Mouse (Mus musculus) forebrain, embryonic 12.5 days (tissue): ENCODE data around the gene Ppp1r27. TPM values are rescaled to one million over a fixed set of nuclear protein-coding genes. Genes with fewer than 3 reads are reported as not detected.
"Not testable (repeated sequence)": the region's sequence is repeated elsewhere in the genome, so short reads cannot be mapped to it uniquely, and the experiment has no call there.

Source experiments
- ATAC-seq: fragments of 200-750 bp; cut with Nextera tagmentation; 2 replicates; pipeline ENCODE4 v1.8.0; 2017; ENCODE audit warnings: moderate TSS enrichment; ENCODE audit not compliant: low FRiP score
- H3K27ac ChIP-seq: fragments of 300-500 bp; sonication (generic); 2 replicates; pipeline ENCODE4 v1.5.1; 2016; ENCODE audit warnings: mild to moderate bottlenecking
- H3K27me3 ChIP-seq: fragments of 300-500 bp; sonication (generic); 2 replicates; pipeline ENCODE4 v1.6.1; 2016; ENCODE audit warnings: mild to moderate bottlenecking
- H3K36me3 ChIP-seq: fragments of 300-500 bp; sonication (generic); replicated peaks from 2 replicates; pipeline ENCODE4 v1.6.1; 2016; ENCODE audit warnings: mild to moderate bottlenecking
- H3K4me1 ChIP-seq: fragments of 300-500 bp; sonication (generic); 2 replicates; pipeline ENCODE4 v1.6.1; 2016
- H3K4me2 ChIP-seq: fragments of 300-500 bp; sonication (generic); 2 replicates; pipeline ENCODE4 v1.6.1; 2016; ENCODE audit warnings: mild to moderate bottlenecking, moderate library complexity
- H3K4me3 ChIP-seq: fragments of 300-500 bp; sonication (generic); replicated peaks from 2 replicates; pipeline ENCODE4 v1.5.1; 2016; ENCODE audit warnings: mild to moderate bottlenecking
- H3K9ac ChIP-seq: fragments of 300-500 bp; sonication (generic); 2 replicates; pipeline ENCODE4 v1.6.1; 2016; ENCODE audit warnings: mild to moderate bottlenecking
- H3K9me3 ChIP-seq: fragments of 300-500 bp; sonication (generic); 2 replicates; pipeline ENCODE4 v1.6.1; 2016
- WGBS: fragments of 180-500 bp; shearing (Covaris S2); methylation state at CpG from one replicate; pipeline ENCODE4 v1.1.7; 2016; 5-methylcytosine and 5-hydroxymethylcytosine counted together
- polyA plus RNA-seq: library from polyadenylated mRNA; unstranded; fragments of >200 nt; fragmentation: Nextera tagmentation; extraction: Ambion mirVana; gene quantifications from 2 replicates; pipeline ENCODE4 v1.2.1, GENCODE M21; 2016

Ppp1r27 gene
- polyA plus RNA-seq, 1 experiment from 2014 or later = not detected

DNA sequence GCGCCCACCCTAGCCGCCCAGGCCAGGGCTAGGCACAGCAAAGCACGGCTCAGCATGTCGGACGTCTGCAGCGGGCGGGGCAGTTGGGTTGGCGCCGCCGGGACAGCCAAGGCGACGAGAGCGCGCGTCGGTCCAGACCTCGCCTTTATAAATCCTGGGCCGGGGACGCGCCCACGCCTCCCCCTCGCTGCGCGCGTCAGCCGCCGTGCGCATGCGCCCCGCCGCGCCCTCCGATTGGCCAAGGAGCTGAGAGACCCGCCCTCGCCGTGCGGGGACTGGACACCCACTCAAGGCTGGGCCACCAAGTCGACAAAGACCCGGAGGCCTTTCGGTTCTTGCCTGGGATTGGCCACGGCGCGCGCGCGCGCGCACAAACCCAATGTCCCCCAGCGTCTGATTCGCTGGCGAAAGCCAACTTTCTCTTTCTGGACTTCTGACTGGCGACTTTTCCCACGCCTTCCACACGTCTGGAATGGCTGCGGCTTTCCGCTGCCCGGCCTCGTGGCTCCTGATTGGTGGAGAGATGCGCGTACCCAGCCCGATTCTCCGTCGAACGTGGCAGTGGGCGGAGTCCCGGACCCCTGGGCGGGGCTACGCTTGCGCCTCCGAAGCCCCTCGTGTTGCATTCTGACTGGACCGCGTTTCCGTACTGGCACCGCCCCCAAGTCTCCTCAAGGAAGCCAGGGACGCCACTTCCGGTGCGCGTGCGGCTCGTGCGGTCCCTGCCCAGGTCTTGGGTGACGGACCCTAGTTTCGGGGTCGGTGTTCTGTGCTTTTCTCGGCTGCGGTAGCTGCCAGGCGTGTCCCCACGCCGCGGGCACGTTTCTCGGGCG is 22.0 kb upstream of the Ppp1r27 start, which contains the start of gene P4hb:
P4hb (minus strand) TSS at position 502 of the 833 bp plus-strand sequence.
- H3K4me3 ChIP-seq = peak within 1 kb of the TSS; percentile 97
- WGBS = under 1% methylated on average over 94 of the region's 94 CpGs
- peak; percentile 97 for ATAC-seq
- H3K4me1 ChIP-seq = peaks cover 26% of the 10 kb centered on the region
- H3K9ac ChIP-seq = peak within 1 kb of the TSS; percentile 97
- H3K4me2 ChIP-seq = peak within 1 kb of the TSS; percentile 92
- peak within 1 kb of the TSS; percentile 92 for H3K27ac ChIP-seq
- peaks cover 44% of the 10 kb centered on the region for H3K36me3 ChIP-seq
- no peaks in the 10 kb centered on the region for H3K9me3 ChIP-seq
- no peaks in the 10 kb centered on the region for H3K27me3 ChIP-seq

DNA sequence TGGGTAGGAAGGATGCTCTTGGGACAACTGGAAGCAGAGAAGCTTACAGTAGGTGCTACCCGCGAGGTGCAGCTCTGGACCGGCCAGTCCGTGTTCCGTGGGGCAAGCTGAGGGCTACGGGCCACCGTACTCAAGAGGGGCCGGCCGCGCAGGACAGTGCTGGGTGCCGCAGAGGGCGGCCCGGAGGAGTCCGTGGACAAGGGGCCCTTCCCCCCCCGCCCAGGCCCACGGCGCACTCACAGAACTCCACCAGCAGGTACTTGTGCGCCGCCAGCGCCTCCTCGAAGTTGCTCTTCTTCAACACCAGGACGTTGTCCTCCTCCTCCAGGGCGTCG is 21.5 kb upstream of the Ppp1r27 start:
- H3K4me3 ChIP-seq = peak overlapping the region; percentile 97

DNA sequence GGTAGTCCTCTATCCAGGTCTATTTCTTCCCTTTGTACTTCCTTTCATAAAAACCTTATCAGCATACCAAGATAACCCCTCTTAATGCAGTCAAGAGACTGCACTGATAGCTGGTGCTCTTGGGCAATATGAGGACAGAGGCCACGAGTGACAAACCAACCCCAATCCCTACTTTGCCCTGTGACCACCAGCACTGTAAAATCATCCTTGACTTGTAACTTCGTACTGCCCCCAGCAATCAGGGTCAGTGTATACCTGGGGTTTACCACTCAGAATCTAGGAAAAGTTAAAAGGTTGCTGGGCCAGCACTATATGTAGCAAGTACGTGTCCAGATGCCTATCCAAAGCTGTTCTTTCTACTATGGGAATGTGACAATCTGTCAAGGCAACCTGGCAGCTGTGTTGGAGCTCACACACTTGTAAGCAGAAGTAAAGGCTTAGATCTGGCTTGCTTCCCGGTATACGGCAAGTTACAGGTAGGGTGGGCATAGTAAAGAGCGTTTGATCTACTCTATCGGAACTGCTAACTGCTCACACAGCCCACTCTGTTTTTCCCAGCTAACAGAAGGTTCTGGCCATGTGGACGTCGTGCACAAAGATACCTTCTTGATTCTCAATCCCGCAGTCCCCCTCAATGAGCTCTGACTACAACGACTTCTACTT is 21.0 kb upstream of the Ppp1r27 start:
- WGBS = 16% methylated on average over 11 of the region's 11 CpGs
- H3K9ac ChIP-seq = peak overlapping the region; percentile 97
- no peaks in the 10 kb centered on the region for H3K9me3 ChIP-seq
- no peaks in the 10 kb centered on the region for H3K27me3 ChIP-seq
- ATAC-seq = no peak
- peak overlapping the region; percentile 92 for H3K27ac ChIP-seq
- peaks cover 26% of the 10 kb centered on the region for H3K4me1 ChIP-seq
- peak overlapping the region; percentile 97 for H3K4me3 ChIP-seq
- peak overlapping the region; percentile 92 for H3K4me2 ChIP-seq
- H3K36me3 ChIP-seq = peaks cover 44% of the 10 kb centered on the region

More for the DNA sequence above, 21.5 kb upstream of the Ppp1r27 start:
- peak overlapping the region; percentile 92 for H3K27ac ChIP-seq
- peaks cover 26% of the 10 kb centered on the region for H3K4me1 ChIP-seq
- no peaks in the 10 kb centered on the region for H3K9me3 ChIP-seq
- peaks cover 44% of the 10 kb centered on the region for H3K36me3 ChIP-seq
- WGBS = 0% methylated on average over 21 of the region's 24 CpGs
- peak overlapping the region; percentile 97 for H3K9ac ChIP-seq
- peak overlapping the region; percentile 92 for H3K4me2 ChIP-seq
- H3K27me3 ChIP-seq = no peaks in the 10 kb centered on the region
- peak; percentile 36 for ATAC-seq

DNA sequence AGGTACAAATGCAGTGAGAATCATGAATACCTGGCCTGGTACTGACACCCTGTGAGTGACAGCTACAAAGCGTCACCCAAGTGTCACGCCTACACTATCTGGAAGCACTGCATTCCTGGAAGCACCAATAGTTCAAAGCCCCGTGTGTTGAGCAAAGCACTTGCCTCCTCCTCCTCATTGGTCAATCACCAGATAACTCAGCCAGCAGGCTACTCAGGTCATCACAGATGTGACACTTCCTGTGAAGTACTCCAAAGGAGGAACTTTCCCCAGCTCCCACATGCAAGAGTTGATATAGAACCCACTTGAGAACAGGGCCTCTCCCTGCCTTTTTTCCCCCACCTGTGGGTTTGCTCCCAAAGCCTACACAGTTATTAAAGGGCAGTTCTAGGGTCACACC is 20.2 kb upstream of the Ppp1r27 start:
- Histone ChIP-seq H3K9me3 (no peaks in the 10 kb centered on the region), H3K4me1 (peaks cover 26% of the 10 kb centered on the region), H3K4me2 (peak overlapping the region; percentile 92), H3K4me3 (peak overlapping the region; percentile 97; the same call in 1 of the 2 replicates), H3K36me3 (peaks cover 49% of the 10 kb centered on the region), H3K27ac (no peak overlapping the region), H3K27me3 (no peaks in the 10 kb centered on the region), H3K9ac (peak overlapping the region; percentile 97)
- no peak for ATAC-seq
- WGBS = 91% methylated on average over 3 of the region's 3 CpGs

DNA sequence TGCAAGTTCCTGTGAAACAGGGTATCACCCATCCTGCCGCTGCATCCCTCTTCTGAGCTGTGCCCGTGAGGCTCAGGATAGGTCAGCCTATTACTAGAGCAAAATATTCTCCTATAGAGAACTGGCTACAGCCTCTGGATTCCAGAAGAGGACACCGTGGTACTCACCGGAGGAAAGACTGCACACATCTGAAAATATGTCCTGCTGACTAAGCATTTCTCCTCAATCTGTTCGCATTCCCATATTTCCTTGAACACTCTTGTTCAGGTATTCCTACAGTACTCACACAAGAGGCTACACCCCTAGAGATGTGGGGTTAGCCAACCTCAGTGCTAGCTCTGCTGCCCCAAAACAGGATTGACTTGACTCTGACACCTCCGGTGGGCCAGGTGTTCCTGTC is 17.4 kb upstream of the Ppp1r27 start:
- peaks cover 75% of the 10 kb centered on the region for H3K36me3 ChIP-seq
- 91% methylated on average over 6 of the region's 6 CpGs for WGBS

DNA sequence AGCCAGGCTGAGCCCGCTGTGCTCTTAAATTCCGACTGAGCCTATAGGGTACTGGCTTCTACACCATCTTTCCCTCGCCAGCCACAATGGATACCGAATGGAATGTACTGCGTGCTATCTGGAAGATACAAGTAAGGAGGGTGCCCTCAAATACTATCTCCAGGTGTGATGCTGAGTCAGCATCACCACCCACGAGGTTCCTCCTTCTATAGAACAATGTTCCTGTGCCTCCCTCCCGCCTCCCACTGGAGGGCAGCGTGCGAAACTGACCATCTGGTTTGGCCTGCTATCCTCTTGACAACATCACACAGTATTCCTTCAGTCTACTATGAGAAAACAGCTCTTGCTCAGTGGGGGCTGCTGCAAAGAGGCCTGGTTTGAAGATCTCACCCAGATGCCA is 14.2 kb upstream of the Ppp1r27 start:
- 90% methylated on average over 9 of the region's 9 CpGs for WGBS
- Histone ChIP-seq H3K36me3 (peaks cover 94% of the 10 kb centered on the region), H3K9me3 (no peaks in the 10 kb centered on the region)

More for the DNA sequence above, 17.4 kb upstream of the Ppp1r27 start:
- Histone ChIP-seq H3K4me2 (no peak overlapping the region), H3K9me3 (no peaks in the 10 kb centered on the region), H3K4me1 (peaks cover 14% of the 10 kb centered on the region), H3K4me3 (no peak overlapping the region), H3K9ac (no peak overlapping the region; the same call in 1 of the 2 replicates), H3K27me3 (no peaks in the 10 kb centered on the region), H3K27ac (no peak overlapping the region)
- ATAC-seq = no peak

DNA sequence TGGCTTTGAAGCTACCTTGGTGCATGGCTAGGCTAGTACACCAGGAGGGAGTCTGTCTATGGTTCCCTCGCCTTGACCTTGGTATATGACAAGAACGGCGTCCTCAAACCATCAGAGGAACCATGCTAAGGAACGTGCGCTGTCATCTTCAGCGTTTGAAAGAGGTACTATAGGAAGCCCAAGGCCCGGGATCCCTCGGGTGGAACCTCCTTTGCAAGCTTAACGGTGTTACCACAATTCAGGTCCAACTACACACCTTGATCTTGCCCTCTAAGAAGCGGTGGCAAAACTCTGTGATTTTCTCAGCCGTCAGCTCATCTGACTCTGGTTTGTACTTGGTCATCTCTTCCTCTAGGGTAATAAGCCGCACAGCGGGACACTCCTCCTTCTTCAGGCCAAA is 12.0 kb upstream of the Ppp1r27 start:
- Histone ChIP-seq H3K9me3 (no peaks in the 10 kb centered on the region), H3K36me3 (peaks cover 91% of the 10 kb centered on the region), H3K4me3 (no peak overlapping the region), H3K27me3 (no peaks in the 10 kb centered on the region), H3K4me1 (no peaks in the 10 kb centered on the region), H3K9ac (no peak overlapping the region), H3K4me2 (no peak overlapping the region), H3K27ac (no peak overlapping the region)
- no peak for ATAC-seq
- 95% methylated on average over 13 of the region's 13 CpGs for WGBS

More for the DNA sequence above, 14.2 kb upstream of the Ppp1r27 start:
- Histone ChIP-seq H3K27me3 (no peaks in the 10 kb centered on the region), H3K4me1 (no peaks in the 10 kb centered on the region), H3K4me2 (no peak overlapping the region), H3K9ac (no peak overlapping the region), H3K4me3 (no peak overlapping the region), H3K27ac (no peak overlapping the region)
- ATAC-seq = no peak

DNA sequence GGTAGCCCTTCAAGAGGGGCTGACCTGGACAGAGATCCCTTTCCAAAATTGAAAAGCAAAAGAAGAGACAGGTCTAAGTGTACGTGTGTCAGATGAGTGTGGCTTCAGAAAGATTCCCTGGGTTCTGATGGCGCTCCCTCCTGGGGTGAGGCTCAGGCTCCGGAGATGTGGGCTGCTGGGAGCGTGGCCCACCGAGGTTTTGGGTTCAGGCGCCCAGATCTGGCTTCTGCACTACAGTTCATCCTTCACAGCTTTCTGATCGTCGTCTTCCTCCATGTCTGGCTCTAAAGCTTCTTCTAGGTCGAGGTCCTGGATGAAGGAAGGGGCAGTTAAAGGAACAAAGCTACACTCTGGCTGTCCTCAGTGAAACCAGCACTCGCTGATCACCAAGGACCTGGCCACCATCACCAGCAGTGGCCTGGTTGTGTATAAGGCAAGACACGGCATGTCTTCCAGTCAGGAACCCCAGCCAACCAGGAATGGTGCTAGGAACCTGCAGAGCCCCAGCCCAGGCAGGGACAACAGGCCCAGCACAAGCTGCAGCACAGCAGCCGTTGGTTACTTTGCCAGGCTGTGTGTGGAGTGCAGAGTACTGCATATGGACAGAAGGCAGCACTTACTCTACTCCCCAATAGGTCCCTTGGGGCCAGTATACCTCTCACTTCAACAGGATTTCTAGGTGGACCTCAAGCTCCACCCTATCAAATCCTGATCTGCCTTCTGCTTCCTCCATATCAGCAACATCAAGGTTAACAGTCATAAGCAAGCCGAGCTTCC is 10.2 kb upstream of the Ppp1r27 start:
- 95% methylated on average over 13 of the region's 13 CpGs for WGBS
- no peak for ATAC-seq
- peaks cover 73% of the 10 kb centered on the region for H3K36me3 ChIP-seq
- H3K4me2 ChIP-seq = no peak overlapping the region
- no peak overlapping the region for H3K4me3 ChIP-seq
- no peaks in the 10 kb centered on the region for H3K4me1 ChIP-seq
- no peak overlapping the region for H3K9ac ChIP-seq
- no peak overlapping the region for H3K27ac ChIP-seq
- no peaks in the 10 kb centered on the region for H3K27me3 ChIP-seq
- peaks cover 4% of the 10 kb centered on the region; the same call in 1 of the 2 replicates for H3K9me3 ChIP-seq

DNA sequence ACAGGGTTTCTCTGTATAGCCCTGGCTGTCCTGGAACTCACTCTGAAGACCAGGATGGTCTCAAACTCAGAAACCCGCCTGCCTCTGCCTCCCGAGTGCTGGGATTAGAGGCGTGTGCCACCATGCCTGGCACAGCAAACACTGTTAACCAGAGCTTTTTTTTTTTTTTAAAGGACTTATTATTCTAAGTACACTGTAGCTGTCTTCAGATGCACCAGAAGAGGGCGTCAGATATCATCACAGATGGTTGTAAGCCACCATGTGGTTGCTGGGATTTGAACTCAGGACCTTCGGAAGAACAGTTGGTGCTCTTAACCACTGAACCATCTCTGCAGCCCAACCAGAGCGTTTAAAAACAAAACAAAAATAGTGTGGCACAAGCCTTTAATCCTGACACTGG is 7.9 kb upstream of the Ppp1r27 start:
- H3K4me3 ChIP-seq, ATAC-seq, H3K9me3 ChIP-seq, H3K4me1 ChIP-seq, H3K27me3 ChIP-seq, H3K27ac ChIP-seq, H3K9ac ChIP-seq, H3K4me2 ChIP-seq: not testable (repeated sequence)
- H3K36me3 ChIP-seq = peaks cover 51% of the 10 kb centered on the region
- WGBS = 89% methylated on average over 6 of the region's 6 CpGs

DNA sequence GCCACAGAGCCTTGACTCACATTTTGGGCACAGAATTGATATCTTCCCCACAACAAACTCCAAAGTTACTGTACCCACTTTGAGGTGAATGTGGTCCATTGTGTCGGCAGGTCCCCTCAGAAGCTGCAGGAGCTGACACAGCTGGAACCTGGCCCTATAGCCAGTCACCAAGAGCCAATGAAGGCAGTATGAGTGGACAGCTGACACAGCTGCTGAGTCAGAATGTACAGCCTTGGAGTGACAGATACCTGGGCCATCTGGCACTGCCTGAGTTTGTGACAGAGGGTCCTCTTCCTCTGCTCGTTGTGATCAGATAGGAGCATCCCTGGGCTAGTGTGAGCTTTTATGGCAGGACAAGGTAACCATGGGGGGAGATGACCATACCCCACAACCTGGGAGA is 4.3 kb upstream of the Ppp1r27 start:
- Histone ChIP-seq H3K4me2 (no peak overlapping the region), H3K27ac (no peak overlapping the region), H3K9ac (no peak overlapping the region), H3K4me3 (no peak overlapping the region), H3K4me1 (peaks cover 3% of the 10 kb centered on the region), H3K27me3 (no peaks in the 10 kb centered on the region), H3K36me3 (peaks cover 15% of the 10 kb centered on the region), H3K9me3 (peaks cover 4% of the 10 kb centered on the region; the same call in 1 of the 2 replicates)
- no peak for ATAC-seq
- WGBS = 71% methylated on average over 2 of the region's 2 CpGs

DNA sequence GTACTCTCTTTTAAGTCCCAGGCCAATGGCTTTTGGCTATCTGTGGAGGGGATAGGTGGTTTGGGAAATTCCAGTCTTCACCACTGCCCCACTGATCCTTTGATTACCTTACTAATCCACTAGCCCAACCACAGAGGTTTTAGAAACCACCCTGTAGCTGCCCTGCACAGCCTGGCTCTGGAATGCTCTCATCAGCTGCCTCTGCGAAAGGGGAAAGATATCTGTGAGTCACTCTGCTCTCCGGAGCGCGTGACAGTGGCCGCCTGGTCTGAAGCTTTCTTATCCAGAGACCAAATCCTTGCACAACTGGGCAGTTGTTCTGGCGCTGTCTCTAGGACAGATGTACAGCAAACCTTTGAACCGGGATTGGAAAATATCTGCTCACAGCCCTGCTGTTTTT is 3.9 kb upstream of the Ppp1r27 start:
- no peaks in the 10 kb centered on the region for H3K27me3 ChIP-seq
- no peak overlapping the region for H3K4me2 ChIP-seq
- no peak overlapping the region for H3K4me3 ChIP-seq
- WGBS = 84% methylated on average over 7 of the region's 7 CpGs
- no peak overlapping the region for H3K9ac ChIP-seq
- peaks cover 7% of the 10 kb centered on the region for H3K4me1 ChIP-seq
- peaks cover 4% of the 10 kb centered on the region; the same call in 1 of the 2 replicates for H3K9me3 ChIP-seq
- ATAC-seq = no peak
- H3K36me3 ChIP-seq = peaks cover 11% of the 10 kb centered on the region
- H3K27ac ChIP-seq = no peak overlapping the region

DNA sequence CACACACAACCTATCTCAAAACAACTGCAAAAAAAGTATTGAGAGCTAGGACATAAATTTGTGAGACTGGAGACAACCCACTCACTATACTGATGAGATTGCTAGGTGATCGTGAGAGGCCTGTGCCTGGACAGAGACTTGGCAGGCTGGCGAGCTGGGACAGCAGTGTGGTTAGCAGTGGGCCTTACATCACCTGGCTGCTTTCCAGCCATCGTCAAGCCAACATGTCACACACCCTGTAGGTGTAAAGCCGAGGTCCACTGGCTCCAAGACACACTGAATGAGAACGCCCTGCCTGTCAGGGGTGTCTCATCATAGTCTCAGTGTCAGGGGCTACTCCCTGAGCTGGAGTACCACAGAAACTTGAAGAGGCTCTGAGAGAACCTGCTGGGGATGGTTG is 1.8 kb upstream of the Ppp1r27 start:
- H3K4me2 ChIP-seq = no peak overlapping the region
- H3K4me3 ChIP-seq = no peak overlapping the region
- H3K4me1 ChIP-seq = peaks cover 21% of the 10 kb centered on the region
- no peak overlapping the region for H3K9ac ChIP-seq
- H3K9me3 ChIP-seq = peaks cover 4% of the 10 kb centered on the region; the same call in 1 of the 2 replicates
- H3K36me3 ChIP-seq = no peaks in the 10 kb centered on the region
- WGBS = 79% methylated on average over 5 of the region's 5 CpGs
- no peak overlapping the region for H3K27ac ChIP-seq
- no peaks in the 10 kb centered on the region for H3K27me3 ChIP-seq
- ATAC-seq = no peak
